ENCODE assay signal across 22 mouse cellular contexts in genomic region chr10:40029610-40030009, GRCm38 (mm10). TPM values are rescaled to one million over a fixed set of nuclear protein-coding genes. Genes with fewer than 3 reads are reported as not detected.
DNase-seq lines count a peak whose midpoint lies in the region; ATAC-seq and TF ChIP-seq lines count a peak whose summit lies in the region.
"Had no signal": no experiment of that assay in that cellular context is flagged by ENCODE, and none has a peak within 500 bp of the region (broad histone marks: within the 10 kb centered on the region; RNA-seq: fewer than 3 reads in every experiment).

No protein-coding gene starts in this region.

- 42% methylated on average over 2 of the region's 2 CpGs for WGBS in forebrain, postnatal 0 days
- WGBS in forebrain, embryonic 16.5 days, result 63% methylated on average over 2 of the region's 2 CpGs

- no peaks in the 10 kb centered on the region for H3K27me3 ChIP-seq in forebrain, postnatal 0 days (ENCODE audit: insufficient read depth, low read length)
- no peaks in the 10 kb centered on the region for H3K27me3 ChIP-seq in forebrain, embryonic 16.5 days (replicated peaks; ENCODE audit: control insufficient read depth, insufficient read depth, low read length)
- H3K27me3 ChIP-seq: embryonic facial prominence, embryonic 12.5 days; forebrain, embryonic 15.5 days; hindbrain, embryonic 12.5 days had no signal

- no peak for ATAC-seq in forebrain, postnatal 0 days
- ATAC-seq in forebrain, embryonic 16.5 days, result no peak
- ATAC-seq: forebrain, embryonic 15.5 days; hindbrain, embryonic 16.5 days; inflammation-experienced regulatory T-cells, adult 6 months; intestine, postnatal 0 days had no signal

- H3K4me2 ChIP-seq in forebrain, postnatal 0 days (ENCODE audit: low read depth), result no peak overlapping the region
- H3K4me2 ChIP-seq in forebrain, embryonic 16.5 days (ENCODE audit: low read length), result no peak overlapping the region
- H3K4me2 ChIP-seq: embryonic facial prominence, embryonic 12.5 days; forebrain, embryonic 15.5 days; heart, embryonic 13.5 days; hindbrain, embryonic 12.5 days had no signal

- no peak overlapping the region for H3K9ac ChIP-seq in forebrain, postnatal 0 days
- no peak overlapping the region for H3K9ac ChIP-seq in forebrain, embryonic 16.5 days (replicated peaks; ENCODE audit: low read depth, low read length)
- H3K9ac ChIP-seq: embryonic facial prominence, embryonic 12.5 days; forebrain, embryonic 15.5 days; heart, embryonic 13.5 days; hindbrain, embryonic 12.5 days had no signal

- no peaks in the 10 kb centered on the region for H3K4me1 ChIP-seq in forebrain, postnatal 0 days (ENCODE audit: insufficient read depth)
- H3K4me1 ChIP-seq in forebrain, embryonic 16.5 days (replicated peaks; ENCODE audit: control insufficient read depth, insufficient read depth, low read length), result peaks cover 6% of the 10 kb centered on the region

- no peak for TF ChIP-seq POLR2A in brain, embryonic 14.5 days (IDR thresholded peaks at IDR 0.05; ENCODE audit: borderline replicate concordance, extremely low read depth, insufficient read depth, insufficient read length, poor library complexity, severe bottlenecking)

- no peaks in the 10 kb centered on the region for H3K9me3 ChIP-seq in forebrain, postnatal 0 days (ENCODE audit: low read length)
- H3K9me3 ChIP-seq in forebrain, embryonic 16.5 days (ENCODE audit: control insufficient read depth, low read length), result 0 out of 2 replicates have a peak, but pooled peaks cover 3% of the 10 kb centered on the region
- H3K9me3 ChIP-seq: embryonic facial prominence, embryonic 12.5 days; forebrain, embryonic 15.5 days had no signal

- H3K27ac ChIP-seq in forebrain, postnatal 0 days (ENCODE audit: low read depth, low read length), result no peak overlapping the region
- no peak overlapping the region for H3K27ac ChIP-seq in forebrain, embryonic 16.5 days (ENCODE audit: low read length)
- H3K27ac ChIP-seq: embryonic facial prominence, embryonic 12.5 days; forebrain, embryonic 15.5 days; gastrocnemius, adult 2 months; heart, embryonic 13.5 days; hindbrain, embryonic 12.5 days; kidney, postnatal 0 days had no signal

- peak; percentile 37 for DNase-seq in forebrain, postnatal 0 days
- DNase-seq in heart, adult 9 months (ENCODE audit: low spot score in 2 of 2), result peak; percentile 12 to 49
- no peak for DNase-seq in heart, adult 8-10 months (ENCODE audit: low spot score)
- DNase-seq in kidney, postnatal 10 days, result peak; percentile 1
- no peak for DNase-seq in kidney, adult 18-20 months
- peak; percentile 30 for DNase-seq in brain, embryonic 14.5 days (ENCODE audit: low read depth)
- DNase-seq: adrenal gland, adult 8-10 months; adrenal gland, postnatal 36 days; cerebellum, adult 11-12 months; cerebellum, postnatal 25 days; gastrocnemius, adult 2 months; kidney, adult 9 months had no signal

- TF ChIP-seq CTCF in forebrain, postnatal 0 days (IDR thresholded peaks at IDR 0.05; ENCODE audit: low read depth), result no peak
- TF ChIP-seq CTCF in brain, embryonic 14.5 days (IDR thresholded peaks at IDR 0.05; ENCODE audit: borderline replicate concordance, extremely low read depth, insufficient read depth, insufficient read length), result no peak

- no peak overlapping the region for H3K4me3 ChIP-seq in forebrain, postnatal 0 days (ENCODE audit: low read depth, low read length)
- no peak overlapping the region for H3K4me3 ChIP-seq in forebrain, embryonic 16.5 days (replicated peaks; ENCODE audit: low read length)
- H3K4me3 ChIP-seq: embryonic facial prominence, embryonic 12.5 days; forebrain, embryonic 15.5 days; gastrocnemius, adult 2 months; heart, embryonic 13.5 days; hindbrain, embryonic 12.5 days had no signal

- no peaks in the 10 kb centered on the region for H3K36me3 ChIP-seq in forebrain, postnatal 0 days (ENCODE audit: insufficient read depth)
- H3K36me3 ChIP-seq in forebrain, embryonic 16.5 days (ENCODE audit: control insufficient read depth, insufficient read depth), result no peaks in the 10 kb centered on the region
- H3K36me3 ChIP-seq: embryonic facial prominence, embryonic 12.5 days; forebrain, embryonic 15.5 days; heart, embryonic 13.5 days; hindbrain, embryonic 12.5 days had no signal

RNA-seq across cellular contexts. Expression of gene Mfsd4b1, which starts 4.5 kb away (rescaled TPM):
- 0.15 and 0.62 TPM in 2 replicates for total RNA-seq in forebrain, postnatal 0 days (2014; rRNA removed)
- 0.21 and 0.94 TPM in 2 replicates for polyA plus RNA-seq in forebrain, postnatal 0 days (2015; fragmentation: Nextera tagmentation; extraction: Ambion mirVana)
- polyA plus RNA-seq in forebrain, embryonic 16.5 days (2015; fragmentation: Nextera tagmentation; extraction: Ambion mirVana), result 0.09 and 0.32 TPM in 2 replicates
- 1 to 10 TPM; 1.8 to 3.5 (median 2.1) TPM for total RNA-seq in heart, adult 8-10 months (2022)
- polyA plus RNA-seq in brain, embryonic 14.5 days (2012; rRNA removed), result 0.11 and 0.33 TPM in 2 replicates
- polyA plus RNA-seq: forebrain, embryonic 11.5 days; inflammation-experienced regulatory T-cells, adult 6 months had no signal

RNA-seq across cellular contexts. Expression of gene Mfsd4b5, which starts 43.2 kb away (rescaled TPM):
- total RNA-seq in forebrain, postnatal 0 days (2014; rRNA removed), result not detected in 2 replicates
- 0.06 TPM in 1 of 2 replicates, not detected in the other for polyA plus RNA-seq in forebrain, postnatal 0 days (2015; fragmentation: Nextera tagmentation; extraction: Ambion mirVana)
- not detected in 2 replicates for polyA plus RNA-seq in forebrain, embryonic 16.5 days (2015; fragmentation: Nextera tagmentation; extraction: Ambion mirVana)
- total RNA-seq in heart, adult 8-10 months (2022), result under 1 TPM; 0.35 to 0.69 (median 0.46) TPM
- polyA plus RNA-seq in brain, embryonic 14.5 days (2012; rRNA removed), result 0.05 and 0.08 TPM in 2 replicates
- polyA plus RNA-seq: forebrain, embryonic 11.5 days; forebrain, embryonic 15.5 days; heart, embryonic 13.5 days; hindbrain, embryonic 16.5 days had no signal

Comparison
In these comparisons a context has a peak if more than half of its experiments do, and no peak if none do; other contexts are left out.
1. DNase-seq: peak in forebrain, postnatal 0 days (single experiment), heart, adult 9 months (2 of 2), kidney, postnatal 10 days (single experiment) and brain, embryonic 14.5 days (single experiment); none in heart, adult 8-10 months (single experiment) and kidney, adult 18-20 months (single experiment).